Mouse (Mus musculus) embryo, embryonic 11.5 days (tissue): Measurements from ENCODE around the gene Hyal3.

ENCODE experiments used
- DNase-seq: peaks from one replicate; pipeline ENCODE4 v3.0.0-alpha.2; 2012; ENCODE audit warnings: low read depth, low spot score

Gene Hyal3

DNA sequence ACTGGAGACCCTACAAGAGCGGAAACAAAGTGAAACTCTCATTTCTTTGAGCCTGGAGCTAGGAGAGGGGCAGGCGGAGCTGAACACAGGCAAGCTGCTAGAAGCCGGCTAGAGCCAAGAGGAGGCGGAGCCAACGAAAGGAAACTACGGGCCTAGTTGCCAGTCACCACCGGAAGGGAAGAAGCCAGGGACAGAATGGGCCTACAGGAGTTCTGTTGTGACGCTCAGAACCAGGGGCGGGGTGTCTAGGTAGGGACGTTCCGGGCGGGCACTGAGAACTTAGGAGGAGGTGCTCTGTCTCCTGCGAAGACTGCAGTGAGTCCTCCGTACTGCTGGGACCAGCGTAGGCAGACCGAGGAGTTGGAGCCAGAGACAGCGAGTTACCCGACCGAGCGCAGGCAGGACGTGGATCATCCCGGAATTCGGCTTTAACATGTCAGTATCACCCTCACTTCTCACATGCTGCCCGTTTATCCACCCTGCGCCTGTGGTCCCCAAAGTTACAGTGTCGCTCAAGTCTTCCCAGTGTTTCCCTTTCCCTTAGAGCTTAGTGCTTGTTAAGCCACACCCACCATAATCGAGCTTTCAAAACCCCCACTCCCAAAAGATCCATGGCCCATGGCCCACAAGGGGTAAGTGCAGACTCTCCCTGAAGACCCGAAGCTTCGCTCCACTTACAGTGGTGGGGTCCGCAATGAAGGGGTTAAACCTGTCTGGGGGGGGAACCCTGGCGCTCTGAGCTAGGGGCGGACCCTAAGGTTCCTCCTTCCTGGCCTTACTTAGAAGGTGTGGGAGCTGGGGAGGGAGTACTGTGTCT lies at the start of gene Hyal3:
Gene Hyal3 (plus strand): TSS at position 318 of the 817 bp plus-strand sequence.
- peak; percentile 61 for DNase-seq

DNA sequence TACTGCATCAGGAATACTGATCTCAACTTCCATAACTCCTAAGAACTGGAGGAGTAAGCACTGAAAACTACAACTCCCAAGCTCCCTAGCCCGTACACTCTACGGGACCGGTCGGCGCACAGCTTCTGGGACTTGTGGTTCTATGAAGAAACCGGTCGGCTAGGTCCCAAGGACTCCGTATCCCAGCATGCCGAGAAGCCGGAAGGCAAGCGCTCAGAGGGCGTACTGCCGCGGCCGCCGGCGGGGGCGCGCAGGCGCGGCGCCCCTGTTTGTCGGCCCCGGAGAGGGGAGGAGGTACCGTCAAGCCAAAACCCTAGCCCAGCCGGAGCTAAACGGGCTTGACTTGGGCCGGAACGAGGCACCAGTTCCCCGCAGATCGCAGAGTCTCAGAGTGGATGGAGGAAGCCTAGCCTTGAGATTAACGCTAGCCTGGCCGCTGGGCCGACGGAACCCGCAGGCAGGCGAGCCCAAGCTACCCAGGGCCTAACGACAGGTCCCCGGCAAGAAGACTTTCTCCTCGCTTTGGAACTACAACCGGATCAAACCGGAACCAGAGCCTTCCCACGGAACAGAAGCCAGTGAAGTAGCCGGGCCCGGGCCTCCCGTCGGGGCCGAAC lies 46.7 kb upstream of the Hyal3 start, which contains the start of gene Tmem115:
Gene Tmem115 (plus strand): TSS at position 155 of the 617 bp plus-strand sequence.
- DNase-seq: peak; percentile 91

DNA sequence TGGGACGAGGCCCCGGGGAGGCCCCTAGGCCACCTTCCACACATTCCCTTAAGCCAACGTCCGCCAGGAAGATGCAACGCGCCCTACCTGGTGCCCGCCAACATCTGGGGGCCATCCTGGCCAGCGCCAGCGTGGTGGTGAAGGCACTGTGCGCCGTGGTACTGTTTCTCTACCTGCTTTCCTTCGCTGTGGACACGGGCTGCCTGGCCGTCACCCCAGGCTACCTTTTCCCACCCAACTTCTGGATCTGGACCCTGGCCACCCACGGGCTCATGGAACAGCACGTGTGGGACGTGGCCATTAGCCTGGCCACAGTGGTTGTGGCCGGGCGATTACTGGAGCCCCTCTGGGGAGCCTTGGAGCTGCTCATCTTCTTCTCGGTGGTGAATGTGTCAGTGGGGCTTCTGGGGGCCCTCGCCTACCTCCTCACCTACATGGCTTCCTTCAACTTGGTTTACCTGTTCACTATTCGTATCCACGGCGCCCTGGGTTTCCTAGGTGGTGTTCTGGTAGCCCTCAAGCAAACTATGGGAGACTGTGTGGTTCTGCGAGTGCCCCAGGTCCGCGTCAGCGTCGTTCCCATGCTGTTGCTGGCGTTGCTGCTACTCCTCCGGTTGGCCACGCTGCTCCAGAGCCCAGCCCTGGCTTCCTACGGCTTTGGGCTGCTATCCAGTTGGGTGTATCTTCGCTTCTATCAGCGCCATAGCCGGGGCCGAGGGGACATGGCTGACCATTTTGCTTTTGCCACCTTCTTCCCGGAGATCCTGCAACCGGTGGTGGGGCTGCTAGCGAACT lies 46.0 kb upstream of the Hyal3 start:
- DNase-seq: no peak

DNA sequence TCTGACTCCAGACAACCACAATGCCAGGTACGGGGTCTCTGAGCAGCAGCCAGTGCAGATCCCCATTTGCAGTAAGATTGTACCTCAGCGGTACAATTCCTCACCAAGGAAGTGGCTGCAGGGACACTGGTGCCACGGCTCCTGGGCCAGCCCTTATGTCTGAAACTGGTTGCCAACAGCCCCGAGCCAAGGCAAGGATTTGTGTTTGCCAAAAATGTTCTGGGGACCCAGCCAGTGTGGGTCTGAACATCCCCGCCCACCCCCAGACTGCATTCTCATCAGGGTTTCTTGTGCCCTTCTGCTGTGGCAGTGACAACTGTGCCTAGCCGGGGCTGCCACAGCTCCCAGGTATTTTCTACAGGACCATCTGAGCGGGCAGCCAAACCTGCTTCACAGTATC lies 42.4 kb upstream of the Hyal3 start:
- DNase-seq: no peak

DNA sequence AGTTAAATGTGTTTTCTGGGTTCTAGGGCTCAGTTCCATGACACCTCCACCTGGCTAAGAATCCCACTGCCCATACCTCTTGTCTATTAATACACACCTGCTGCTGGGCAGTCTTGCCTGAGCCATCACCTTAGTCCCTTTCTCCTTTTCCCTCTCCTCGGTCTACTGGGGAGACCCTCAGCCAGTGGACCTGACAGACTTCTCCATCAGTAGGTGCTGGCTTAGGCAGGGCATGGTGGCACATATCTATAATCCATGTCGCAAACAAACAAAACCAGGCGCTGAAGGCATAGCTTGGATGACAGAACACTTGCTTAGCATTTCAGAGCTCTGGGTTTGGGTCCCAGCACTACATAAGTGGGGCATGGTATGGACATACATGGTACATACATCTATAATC lies 41.9 kb upstream of the Hyal3 start:
- no peak for DNase-seq

DNA sequence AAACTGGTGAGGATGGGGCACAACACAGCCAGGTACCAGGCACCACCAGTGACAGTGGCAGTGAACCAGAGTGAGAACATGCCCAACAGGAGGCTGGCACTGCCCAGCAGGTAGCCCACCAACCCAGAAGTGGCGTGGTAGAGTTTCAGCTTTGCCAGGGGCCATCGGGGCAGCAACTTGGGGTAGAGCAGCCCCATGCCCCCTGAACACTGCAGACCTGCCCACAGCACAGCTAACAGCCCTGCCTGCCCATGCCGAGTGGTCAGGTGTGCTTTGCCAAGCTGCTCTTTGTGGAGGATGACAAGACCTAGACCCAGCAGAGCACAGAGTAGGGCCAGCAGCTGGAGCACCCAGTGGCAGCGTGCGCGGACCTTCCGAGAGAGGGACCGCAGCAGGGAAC lies 40.7 kb upstream of the Hyal3 start:
- no peak for DNase-seq

DNA sequence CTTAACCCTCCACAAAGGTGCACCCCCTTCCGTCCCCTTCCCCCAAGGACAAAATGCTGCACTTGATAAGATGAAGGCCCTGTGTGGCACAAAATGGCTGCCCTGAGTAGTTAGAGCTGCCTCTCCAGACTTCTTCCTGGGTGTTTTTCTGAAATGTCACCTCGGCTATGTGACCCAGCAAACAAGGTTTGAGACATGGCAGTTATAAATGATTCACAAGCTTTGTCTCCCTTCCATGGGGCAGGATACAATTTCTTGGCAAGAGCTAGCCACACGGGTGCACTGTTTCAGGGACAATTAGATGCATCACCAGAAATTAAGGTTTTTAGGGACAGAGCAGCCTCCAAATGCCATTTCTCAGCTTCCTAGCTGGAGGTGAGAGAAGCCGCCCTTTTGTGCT lies 40.2 kb upstream of the Hyal3 start:
- no peak for DNase-seq

DNA sequence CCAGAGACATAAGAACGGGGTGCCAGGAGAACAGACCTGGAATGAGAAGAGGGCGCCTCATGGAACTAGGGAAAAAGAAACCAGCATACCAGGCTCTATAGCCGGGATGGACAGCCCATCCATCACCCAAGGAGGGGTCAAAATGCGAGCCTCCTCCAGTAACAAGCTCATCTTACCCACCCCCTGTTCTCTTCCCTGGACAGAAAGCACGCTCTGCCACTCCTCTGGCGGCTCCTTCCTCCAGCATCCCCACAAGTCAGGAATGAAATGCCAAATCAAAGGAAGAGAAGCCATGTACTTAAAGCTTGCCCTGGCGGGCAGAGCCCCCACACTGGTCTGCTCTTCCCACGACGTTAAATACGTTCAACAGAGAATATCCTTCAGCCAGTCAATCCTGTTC lies 39.6 kb upstream of the Hyal3 start:
- no peak for DNase-seq

DNA sequence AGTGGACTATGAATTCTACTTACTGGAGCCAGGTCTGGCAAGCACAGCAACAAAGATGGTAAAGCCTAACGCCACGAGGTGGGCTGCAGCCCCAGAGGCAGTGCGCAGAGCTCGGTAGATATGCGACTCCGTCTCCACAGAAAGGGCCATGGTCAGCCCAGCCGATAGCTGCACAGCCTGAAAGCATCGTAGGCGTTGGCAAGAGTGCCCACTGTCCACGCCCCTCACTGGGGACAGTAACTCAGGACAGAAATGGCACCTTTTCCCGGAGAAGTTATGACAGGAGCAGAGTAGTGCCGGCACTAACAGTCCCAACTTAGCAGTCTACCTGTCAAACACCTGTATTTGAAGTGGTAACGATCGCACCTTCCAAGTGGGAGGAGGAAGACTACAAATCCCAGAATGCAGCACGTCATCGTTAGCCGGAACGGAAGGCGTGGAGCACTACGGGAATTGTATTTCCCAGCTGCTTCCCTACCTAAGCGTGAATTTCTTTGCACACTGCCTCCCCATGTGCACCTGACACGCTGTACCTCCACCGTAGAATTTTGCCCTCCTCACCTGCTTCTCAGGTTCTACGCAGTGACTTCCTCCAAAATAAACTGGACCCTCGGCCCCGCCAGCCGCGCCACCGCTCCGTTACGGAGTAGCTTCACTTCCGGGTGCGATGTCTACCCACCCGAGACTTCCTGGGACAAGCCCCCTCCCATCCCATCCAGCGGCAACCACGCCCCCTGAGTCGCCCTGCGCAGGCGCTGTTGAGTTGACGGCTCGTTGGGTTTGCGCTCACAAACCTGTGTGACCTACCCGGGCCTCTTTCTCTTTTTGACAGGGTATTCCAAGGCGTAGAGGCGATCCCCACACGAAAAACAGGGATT lies 38.9 kb upstream of the Hyal3 start, which contains the start of the genes Cyb561d2 and Nprl2:
Gene Cyb561d2 (minus strand): TSS at position 720 of the 878 bp plus-strand sequence.
Gene Nprl2 (plus strand): TSS at position 753 of the 878 bp plus-strand sequence.
- DNase-seq: peak; percentile 89

DNA sequence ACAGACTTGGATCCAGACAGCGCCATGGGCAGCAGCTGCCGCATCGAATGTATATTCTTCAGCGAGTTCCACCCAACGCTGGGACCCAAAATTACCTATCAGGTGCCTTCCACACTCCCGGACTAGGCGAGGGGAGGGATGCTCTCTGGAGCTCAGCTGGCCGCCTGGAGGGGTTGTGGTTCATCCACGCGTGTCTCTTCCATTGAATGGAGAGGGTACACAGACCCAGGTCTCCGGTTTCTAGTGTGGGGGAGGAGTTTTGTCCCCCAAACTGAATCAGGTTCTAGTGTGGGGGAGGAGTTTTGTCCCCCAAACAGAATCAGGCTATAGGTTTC lies 38.3 kb upstream of the Hyal3 start:
- DNase-seq: no peak

DNA sequence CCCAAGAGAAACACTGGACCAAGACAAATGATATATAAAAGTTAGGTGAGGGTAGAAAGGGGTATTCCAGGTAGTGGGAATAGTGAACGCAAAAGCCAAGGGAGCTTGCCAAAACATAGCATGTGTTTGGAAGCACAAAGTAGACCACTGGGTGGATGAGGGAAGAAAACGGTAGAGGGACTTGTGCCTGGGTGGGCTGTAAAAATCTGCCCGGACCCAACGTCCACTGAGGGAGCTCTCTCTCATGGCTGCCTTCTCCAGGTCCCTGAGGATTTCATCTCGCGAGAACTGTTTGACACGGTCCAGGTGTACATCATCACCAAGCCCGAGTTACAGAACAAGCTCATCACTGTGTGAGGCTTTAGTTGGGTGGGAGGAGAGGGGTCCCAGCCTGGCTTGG lies 37.9 kb upstream of the Hyal3 start:
- DNase-seq: no peak

DNA sequence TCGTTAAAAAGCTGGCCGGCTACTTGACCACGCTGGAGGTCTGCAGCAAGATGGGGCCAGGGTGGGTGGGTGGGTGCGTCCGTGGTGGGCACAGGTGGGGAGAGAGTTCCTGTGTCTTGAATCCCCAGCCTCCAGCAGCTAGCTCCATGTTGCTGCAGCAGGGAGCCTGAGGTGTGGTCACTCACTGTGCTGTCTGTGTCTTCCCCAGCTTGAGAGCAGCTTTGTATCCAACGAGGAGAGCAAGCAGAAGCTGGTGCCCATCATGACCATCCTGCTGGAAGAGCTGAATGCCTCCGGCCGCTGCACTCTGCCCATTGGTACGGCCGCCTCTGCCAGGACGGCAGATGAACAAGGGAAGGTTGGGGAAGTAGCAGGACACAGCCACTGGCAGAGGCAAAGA lies 37.3 kb upstream of the Hyal3 start:
- DNase-seq: no peak

DNA sequence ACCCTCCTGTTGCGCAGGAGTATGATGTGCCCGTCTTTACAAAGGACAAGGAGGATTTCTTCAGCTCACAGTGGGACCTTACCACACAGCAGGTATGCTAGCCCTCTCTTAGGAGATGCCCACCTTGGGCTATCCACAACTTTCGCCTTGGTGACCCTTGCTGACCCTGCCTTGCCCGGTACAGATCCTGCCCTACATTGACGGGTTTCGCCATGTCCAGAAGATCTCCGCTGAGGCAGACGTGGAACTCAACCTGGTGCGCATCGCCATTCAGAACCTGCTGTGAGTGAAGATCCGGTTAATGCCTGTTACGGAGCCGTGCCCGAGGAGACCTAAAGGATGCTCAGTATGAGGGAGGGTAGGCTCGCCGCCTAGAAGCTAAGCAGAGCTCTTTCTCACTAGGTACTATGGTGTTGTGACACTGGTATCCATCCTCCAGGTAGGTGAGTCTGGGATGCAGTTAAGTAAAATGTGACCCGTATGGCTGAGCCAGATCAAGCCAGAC lies 36.4 kb upstream of the Hyal3 start:
- DNase-seq: no peak

DNA sequence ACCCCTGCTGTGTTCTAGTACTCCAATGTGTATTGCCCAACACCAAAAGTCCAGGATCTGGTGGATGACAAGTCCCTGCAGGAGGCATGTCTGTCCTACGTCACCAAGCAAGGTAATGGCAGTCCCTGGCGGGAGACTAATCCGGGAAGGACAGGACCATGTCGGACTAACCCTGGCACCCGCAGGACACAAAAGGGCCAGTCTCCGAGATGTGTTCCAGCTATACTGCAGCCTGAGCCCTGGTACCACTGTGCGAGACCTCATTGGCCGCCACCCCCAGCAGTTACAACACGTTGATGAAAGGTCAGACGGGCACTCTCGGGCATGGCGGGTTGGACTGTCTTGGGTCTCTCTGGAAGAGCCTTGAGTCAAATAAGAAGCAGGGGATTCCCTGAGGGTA lies 35.9 kb upstream of the Hyal3 start:
- DNase-seq: no peak

DNA sequence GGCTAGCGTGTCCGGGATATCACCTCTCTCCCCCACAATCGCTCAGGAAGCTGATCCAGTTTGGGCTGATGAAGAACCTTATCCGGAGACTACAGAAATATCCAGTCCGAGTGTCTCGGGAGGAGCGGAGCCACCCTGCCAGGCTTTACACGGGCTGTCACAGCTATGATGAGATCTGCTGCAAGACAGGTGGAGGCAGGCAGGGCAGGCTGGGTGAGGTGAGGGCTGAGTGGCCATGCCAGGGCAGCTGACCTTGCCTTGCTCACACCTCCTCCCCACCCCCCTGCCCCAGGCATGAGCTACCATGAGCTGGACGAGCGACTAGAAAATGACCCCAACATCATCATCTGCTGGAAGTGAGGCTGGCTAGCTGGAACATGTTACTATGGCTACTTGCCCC lies 35.4 kb upstream of the Hyal3 start:
- DNase-seq: no peak

DNA sequence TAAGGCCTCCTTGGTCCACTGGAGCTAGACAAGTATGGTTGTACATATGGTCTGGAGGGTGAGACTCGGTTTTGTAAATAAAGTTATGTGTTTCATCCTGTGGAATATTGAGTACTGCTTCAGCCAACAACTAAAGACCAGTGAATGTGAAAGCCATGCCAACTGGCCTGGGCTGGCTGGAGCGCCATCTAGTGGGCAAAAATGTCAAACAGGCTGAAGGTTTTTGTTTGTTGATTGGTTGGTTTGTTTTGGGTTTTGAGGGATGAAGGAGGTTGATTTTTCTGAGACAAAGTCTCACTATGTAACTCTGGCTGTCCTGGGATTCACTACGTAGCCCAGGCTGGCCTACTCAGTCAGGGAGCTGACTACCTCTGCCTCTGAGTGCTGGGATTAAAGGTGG lies 35.0 kb upstream of the Hyal3 start:
- DNase-seq: peak; percentile 61

DNA sequence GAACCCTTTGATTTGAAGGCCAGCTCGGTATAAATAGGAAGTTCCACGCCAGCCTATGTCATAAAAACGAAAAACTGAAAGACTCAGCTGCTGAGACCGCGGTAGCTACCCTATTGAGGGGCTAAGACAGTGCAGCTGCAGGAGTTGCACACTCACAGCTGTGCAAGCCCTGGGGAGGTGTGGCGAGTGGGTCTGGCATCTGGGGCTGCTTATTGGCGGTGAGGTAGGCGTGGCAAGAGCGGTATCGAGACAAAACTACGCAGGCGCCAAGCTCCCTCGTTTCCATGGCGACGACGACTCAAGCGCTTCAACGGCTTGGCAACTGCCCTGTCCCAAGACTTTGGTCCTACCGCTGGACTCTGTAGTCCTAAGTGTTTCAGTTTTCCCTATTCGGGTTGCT lies 33.6 kb upstream of the Hyal3 start, which contains the start of gene Zmynd10:
Gene Zmynd10 (plus strand): TSS at position 273 of the 400 bp plus-strand sequence.
- peak; percentile 87 for DNase-seq

DNA sequence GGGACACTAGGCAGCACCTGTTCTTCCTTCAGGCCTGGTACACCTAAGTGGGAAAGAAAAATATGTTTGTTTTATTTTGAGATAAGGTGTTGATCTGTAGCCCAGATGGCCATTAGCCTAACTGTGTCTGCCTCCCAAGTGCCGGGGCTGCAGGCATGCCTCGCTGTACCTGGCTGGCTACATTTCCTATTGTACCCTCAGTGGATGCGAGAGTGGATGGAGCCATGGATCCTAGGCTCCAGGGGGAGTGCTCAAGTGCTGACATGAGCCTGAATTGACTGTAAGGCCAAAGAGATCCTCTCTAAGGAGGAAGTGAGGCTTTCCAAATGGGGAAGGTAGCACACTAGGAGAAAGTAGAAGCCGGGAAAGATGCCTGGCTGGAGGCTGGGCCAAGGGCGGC lies 32.7 kb upstream of the Hyal3 start:
- DNase-seq: no peak

DNA sequence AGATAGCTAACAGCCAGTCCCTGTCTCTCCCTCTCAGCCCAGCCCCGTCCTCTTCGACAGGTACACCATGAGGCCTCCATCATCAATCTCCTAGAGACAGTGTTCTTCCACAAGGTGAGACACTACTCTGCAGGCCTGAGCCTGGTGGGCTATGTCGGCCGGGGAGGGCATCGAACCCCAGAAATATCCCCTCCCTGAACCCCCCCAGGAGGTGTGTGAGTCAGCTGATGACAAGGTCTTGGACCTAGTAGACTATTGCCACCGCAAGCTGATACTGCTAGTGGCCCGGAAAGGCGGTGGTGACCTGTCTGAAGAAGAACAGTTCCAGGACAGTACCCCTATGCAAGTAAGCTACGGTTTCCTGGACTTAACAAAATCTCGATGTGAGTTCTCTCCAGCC lies 31.8 kb upstream of the Hyal3 start:
- DNase-seq: no peak

DNA sequence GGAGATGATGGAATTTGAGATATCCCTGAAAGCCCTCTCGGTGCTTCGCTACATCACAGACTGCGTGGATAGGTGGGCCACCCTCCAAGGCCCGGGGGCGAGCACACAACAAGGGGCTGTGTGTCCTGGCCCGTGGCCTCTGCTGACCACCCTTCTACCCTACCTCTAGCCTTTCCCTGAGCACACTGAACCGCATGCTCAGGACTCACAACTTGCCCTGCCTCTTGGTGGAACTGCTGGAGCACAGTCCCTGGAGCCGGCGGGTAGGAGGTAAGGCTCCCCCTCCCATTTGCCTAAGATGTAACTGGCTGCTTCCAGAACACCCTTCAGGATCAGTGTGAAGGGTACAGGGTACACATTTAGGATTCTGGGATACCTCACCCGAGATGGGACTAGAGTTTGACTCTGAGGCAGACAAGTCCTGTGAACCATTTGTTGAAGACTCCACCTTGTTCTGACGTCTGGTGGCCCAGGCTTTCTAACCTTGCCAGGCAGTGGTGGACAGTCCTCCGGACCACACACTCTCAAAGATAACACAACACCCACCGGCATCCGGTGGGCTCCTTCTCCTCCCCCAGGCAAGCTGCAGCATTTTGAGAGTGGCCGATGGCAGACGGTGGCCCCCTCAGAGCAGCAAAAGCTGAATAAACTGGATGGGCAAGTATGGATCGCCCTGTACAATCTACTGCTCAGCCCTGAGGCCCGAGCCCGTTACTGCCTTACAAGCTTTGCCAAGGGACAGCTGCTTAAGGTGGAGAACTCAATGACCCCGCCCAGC lies 31.1 kb upstream of the Hyal3 start:
- DNase-seq: no peak
